Comparison of ENCODE assay signal across 14 mouse cellular contexts in genomic region chr17:3562405-3562804, GRCm38 (mm10). TPM values are rescaled to one million over a fixed set of nuclear protein-coding genes. Genes with fewer than 3 reads are reported as not detected.
DNase-seq lines count a peak whose midpoint lies in the region; ATAC-seq and TF ChIP-seq lines count a peak whose summit lies in the region.
"Had no signal": no experiment of that assay in that cellular context is flagged by ENCODE, and none has a peak within 500 bp of the region (broad histone marks: within the 10 kb centered on the region; RNA-seq: fewer than 3 reads in every experiment).

No protein-coding gene starts in this region.

- H3K4me2 ChIP-seq in stomach, postnatal 0 days (replicated peaks; ENCODE audit: low read depth) = no peak overlapping the region
- H3K4me2 ChIP-seq in hindbrain, embryonic 12.5 days (replicated peaks) = no peak overlapping the region
- H3K4me2 ChIP-seq: limb, embryonic 13.5 days had no signal

- no peaks in the 10 kb centered on the region for H3K27me3 ChIP-seq in stomach, postnatal 0 days (ENCODE audit: control insufficient read depth, insufficient read depth, low read length)
- no peaks in the 10 kb centered on the region for H3K27me3 ChIP-seq in hindbrain, embryonic 12.5 days

- H3K9ac ChIP-seq in stomach, postnatal 0 days (ENCODE audit: low read length) = no peak overlapping the region
- no peak overlapping the region for H3K9ac ChIP-seq in hindbrain, embryonic 12.5 days
- H3K9ac ChIP-seq: limb, embryonic 13.5 days had no signal

- no peaks in the 10 kb centered on the region for H3K36me3 ChIP-seq in stomach, postnatal 0 days (ENCODE audit: control insufficient read depth, insufficient read depth, low read length)
- no peaks in the 10 kb centered on the region for H3K36me3 ChIP-seq in hindbrain, embryonic 12.5 days
- H3K36me3 ChIP-seq: limb, embryonic 13.5 days had no signal

- WGBS in stomach, postnatal 0 days = 50% methylated on average over 8 of the region's 8 CpGs
- 67% methylated on average over 8 of the region's 8 CpGs for WGBS in hindbrain, embryonic 12.5 days

- no peak for DNase-seq in gastrocnemius, adult 2 months
- DNase-seq in gastrocnemius, adult 8-10 months (ENCODE audit: low spot score in 2 of 2) = no peak
- peak; percentile 14 for DNase-seq in lung, postnatal 10 days
- no peak for DNase-seq in lung, postnatal 25 days (ENCODE audit: low spot score)
- peak; percentile 72 for DNase-seq in R1 (ENCODE audit: low read depth, low spot score)
- no peak for DNase-seq in stomach, postnatal 0 days (ENCODE audit: low spot score)
- no peak for DNase-seq in adrenal gland, adult 8-10 months
- DNase-seq: heart, adult 18-20 months; kidney, adult 2 months had no signal

- no peaks in the 10 kb centered on the region for H3K4me1 ChIP-seq in stomach, postnatal 0 days (replicated peaks; ENCODE audit: control insufficient read depth, insufficient read depth)
- no peaks in the 10 kb centered on the region for H3K4me1 ChIP-seq in hindbrain, embryonic 12.5 days

- peak; percentile 35 for TF ChIP-seq CTCF in gastrocnemius, adult 2 months (IDR thresholded peaks at IDR 0.05)
- TF ChIP-seq CTCF in stomach, postnatal 0 days (IDR thresholded peaks at IDR 0.05; ENCODE audit: low read depth) = peak; percentile 45

- intact Hi-C loops in gastrocnemius, adult 2 months (cut with DNase I) = no loop called here

- no peak overlapping the region for H3K4me3 ChIP-seq in gastrocnemius, adult 2 months
- H3K4me3 ChIP-seq in stomach, postnatal 0 days (ENCODE audit: low read depth, low read length) = no peak overlapping the region
- H3K4me3 ChIP-seq in hindbrain, embryonic 12.5 days = no peak overlapping the region
- H3K4me3 ChIP-seq: limb, embryonic 13.5 days had no signal

- no peak overlapping the region for H3K27ac ChIP-seq in gastrocnemius, adult 2 months
- no peak overlapping the region for H3K27ac ChIP-seq in stomach, postnatal 0 days (replicated peaks)
- H3K27ac ChIP-seq in hindbrain, embryonic 12.5 days = no peak overlapping the region
- H3K27ac ChIP-seq: limb, embryonic 13.5 days had no signal

- H3K9me3 ChIP-seq in stomach, postnatal 0 days (ENCODE audit: control insufficient read depth, low read length) = no peaks in the 10 kb centered on the region
- H3K9me3 ChIP-seq in hindbrain, embryonic 12.5 days (replicated peaks) = no peaks in the 10 kb centered on the region

- no peak for TF ChIP-seq EP300 in stomach, postnatal 0 days (optimal IDR thresholded peaks at IDR 0.05)

- ATAC-seq in stomach, postnatal 0 days (ENCODE audit: low FRiP score, low TSS enrichment) = no peak
- ATAC-seq in hindbrain, embryonic 12.5 days (ENCODE audit: low FRiP score) = no peak
- ATAC-seq: activated CD4-positive, CD25-positive, alpha-beta regulatory T cell, adult 4 months had no signal

RNA-seq across cellular contexts. Expression of gene Tfb1m, which starts 4.8 kb away (rescaled TPM):
- total RNA-seq in gastrocnemius, adult 2 months (2021) = 10 to 100 TPM in 1 of 2 experiments, 1 to 10 TPM in 1; 8.0 to 11.6 TPM
- 10 to 100 TPM in 1 of 4 experiments, 1 to 10 TPM in 3; 7.8 to 10.4 (median 8.6) TPM for total RNA-seq in gastrocnemius, adult 8-10 months (2022)
- 9.0 and 9.6 TPM in 2 replicates for polyA plus RNA-seq in stomach, postnatal 0 days (2015; fragmentation: Nextera tagmentation; extraction: Ambion mirVana)
- total RNA-seq in adrenal gland, adult 8-10 months (2022) = 10 to 100 TPM; 12.3 to 14.2 (median 13.2) TPM
- polyA plus RNA-seq in hindbrain, embryonic 12.5 days (2016; fragmentation: Nextera tagmentation; extraction: Ambion mirVana) = 15.7 and 16.1 TPM in 2 replicates

RNA-seq across cellular contexts. Expression of gene Cldn20, which starts 30.1 kb away (rescaled TPM):
- not detected for total RNA-seq in gastrocnemius, adult 2 months (2021)
- total RNA-seq in gastrocnemius, adult 8-10 months (2022) = not detected
- polyA plus RNA-seq in stomach, postnatal 0 days (2015; fragmentation: Nextera tagmentation; extraction: Ambion mirVana) = not detected in 2 replicates
- total RNA-seq in adrenal gland, adult 8-10 months (2022) = under 1 TPM in 2 of 4 experiments, not detected in 2; 0.45 to 0.77 TPM
- polyA plus RNA-seq in hindbrain, embryonic 12.5 days (2016; fragmentation: Nextera tagmentation; extraction: Ambion mirVana) = 0.38 and 0.58 TPM in 2 replicates
- total RNA-seq: common myeloid progenitor, adult 5-6 weeks; heart, adult 18-20 months; hematopoietic stem cell, adult 5-6 weeks had no signal
- polyA plus RNA-seq: activated CD4-positive, CD25-positive, alpha-beta regulatory T cell, adult 4 months had no signal

Comparison
In these comparisons a context has a peak if more than half of its experiments do, and no peak if none do; other contexts are left out.
1. DNase-seq: peak in lung, postnatal 10 days (single experiment) and R1 (single experiment); none in gastrocnemius, adult 2 months (single experiment), gastrocnemius, adult 8-10 months (0 of 2), lung, postnatal 25 days (single experiment), stomach, postnatal 0 days (single experiment) and adrenal gland, adult 8-10 months (single experiment).